Mouse (Mus musculus) embryo, embryonic 11.5 days (tissue): ENCODE results near the gene Slc26a3.
A peak's percentile ranks its signal among the peaks of the same experiment; 100 is the strongest.

ENCODE experiments used
- DNase-seq: peaks from one replicate; pipeline ENCODE4 v3.0.0-alpha.2; 2012; ENCODE audit warnings: low read depth, low spot score

Gene Slc26a3

GRCm38 (mm10) chr12:31390571-31390970 is at the start of gene Slc26a3:
Slc26a3 (plus strand) TSS chr12:31390871.
- no peak for DNase-seq

GRCm38 (mm10) chr12:31350191-31350943 is 40.3 kb upstream of the Slc26a3 start:
- no peak for DNase-seq

- peak; percentile 93 for DNase-seq
These were observed 39.4 kb upstream of the Slc26a3 start, which contains the start of gene Dld for GRCm38 (mm10) chr12:31350944-31351928. Dld (minus strand) TSS chr12:31351453.

- DNase-seq, result no peak
These were observed 24.2 kb upstream of the Slc26a3 start for GRCm38 (mm10) chr12:31366428-31366827.

GRCm38 (mm10) chr12:31367721-31368120 is 22.9 kb upstream of the Slc26a3 start:
- no peak for DNase-seq

- DNase-seq, result no peak
These were observed 21.6 kb upstream of the Slc26a3 start for GRCm38 (mm10) chr12:31369118-31369517.

GRCm38 (mm10) chr12:31369656-31370055 is 21.0 kb upstream of the Slc26a3 start:
- no peak for DNase-seq

- peak; percentile 63 for DNase-seq
These were observed 15.9 kb upstream of the Slc26a3 start for GRCm38 (mm10) chr12:31374603-31375282.

- no peak for DNase-seq
These were observed 15.4 kb upstream of the Slc26a3 start for GRCm38 (mm10) chr12:31375283-31375615.

GRCm38 (mm10) chr12:31376326-31376950 is 14.2 kb upstream of the Slc26a3 start:
- no peak for DNase-seq

GRCm38 (mm10) chr12:31377241-31377640 is 13.4 kb upstream of the Slc26a3 start:
- DNase-seq, result no peak

- no peak for DNase-seq
These were observed 9.8 kb upstream of the Slc26a3 start for GRCm38 (mm10) chr12:31380878-31381277.

- DNase-seq, result no peak
These were observed 8.2 kb upstream of the Slc26a3 start for GRCm38 (mm10) chr12:31382451-31382850.

GRCm38 (mm10) chr12:31387303-31387702 is 3.4 kb upstream of the Slc26a3 start:
- DNase-seq, result no peak

GRCm38 (mm10) chr12:31391696-31392095 is 1.0 kb downstream of the Slc26a3 start:
- no peak for DNase-seq

- DNase-seq, result no peak
These were observed 5.2 kb downstream of the Slc26a3 start for GRCm38 (mm10) chr12:31395895-31396294.

- DNase-seq, result no peak
These were observed 7.0 kb downstream of the Slc26a3 start for GRCm38 (mm10) chr12:31397709-31398108.

GRCm38 (mm10) chr12:31400821-31401220 is 10.2 kb downstream of the Slc26a3 start:
- no peak for DNase-seq

- DNase-seq, result no peak
These were observed 11.3 kb downstream of the Slc26a3 start for GRCm38 (mm10) chr12:31401930-31402329.

- no peak for DNase-seq
These were observed 14.0 kb downstream of the Slc26a3 start for GRCm38 (mm10) chr12:31404575-31405240.

GRCm38 (mm10) chr12:31415971-31416370 is 25.3 kb downstream of the Slc26a3 start:
- no peak for DNase-seq
